Mouse (Mus musculus) cerebellum, adult 2 months (tissue): ENCODE data around the gene Vwa8.

Experiments
- CTCF ChIP-seq: fragments of 200-500 bp; IDR thresholded peaks from 2 replicates; pipeline ENCODE4 v1.5.1; 2011; ENCODE audit warnings: low read depth, mild to moderate bottlenecking, control low read depth, low read length, moderate library complexity, borderline replicate concordance; ENCODE audit not compliant: insufficient read depth
- POLR2A ChIP-seq: fragments of 200-500 bp; IDR thresholded peaks from 2 replicates; pipeline ENCODE4 v1.6.1; 2011; ENCODE audit warnings: low read length, control low read depth, borderline replicate concordance; ENCODE audit not compliant: insufficient read depth

DNA sequence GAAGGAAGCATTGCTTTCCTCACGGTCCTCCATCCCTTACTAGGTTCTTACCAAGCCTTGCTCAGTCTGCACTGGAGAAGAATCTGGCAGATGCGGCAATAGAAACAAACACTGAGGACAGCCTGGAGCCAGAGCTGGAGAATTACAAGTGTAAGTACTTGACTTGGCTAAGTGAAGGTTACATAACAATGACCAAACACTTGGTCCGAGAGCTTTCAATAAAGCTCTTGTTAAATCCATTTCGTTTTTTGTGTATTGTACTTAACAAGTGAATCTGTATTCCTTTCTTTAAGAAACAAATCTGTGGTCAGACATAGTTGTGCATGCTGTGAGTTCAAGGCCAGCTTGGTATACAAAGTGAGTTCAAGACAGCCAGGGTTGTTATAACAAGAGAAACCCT lies 169.7 kb downstream of the Vwa8 start:
- no peak for TF ChIP-seq POLR2A
- no peak for TF ChIP-seq CTCF
